Mouse (Mus musculus) urinary bladder, postnatal 36 days (tissue): Measurements from ENCODE around the gene Trim38.
A peak's percentile ranks its signal among the peaks of the same experiment; 100 is the strongest.
"Not testable (repeated sequence)": the region's sequence is repeated elsewhere in the genome, so short reads cannot be mapped to it uniquely, and the experiment has no call there.

Experiments
- DNase-seq, 2 experiments: peaks; one replicate each; pipeline ENCODE4 v3.0.0; 2022; ENCODE audit warnings: low spot score in 2 of 2, mixed read lengths in 1 of 2

The Trim38 gene

GRCm38 (mm10) chr13:23746201-23747080, 23.3 kb upstream of the Trim38 start, which contains the start of gene Hist1h2bb:
Gene Hist1h2bb, plus strand, starts transcription at chr13:23746734.
- DNase-seq: peak; percentile 61 to 65

- DNase-seq: no peak
Measured at GRCm38 (mm10) chr13:23747081-23747891, 22.4 kb upstream of the Trim38 start.

- no peak for DNase-seq
Measured at GRCm38 (mm10) chr13:23747892-23748288, 21.8 kb upstream of the Trim38 start.

GRCm38 (mm10) chr13:23749563-23750121, 20.1 kb upstream of the Trim38 start:
- no peak for DNase-seq

GRCm38 (mm10) chr13:23750839-23751477, 18.8 kb upstream of the Trim38 start, which contains the start of gene Hist1h2ab:
Gene Hist1h2ab, plus strand, starts transcription at chr13:23751126.
- not testable (repeated sequence) for DNase-seq

- DNase-seq: no peak
Measured at GRCm38 (mm10) chr13:23751478-23751956, 18.2 kb upstream of the Trim38 start.

GRCm38 (mm10) chr13:23752067-23752741, 17.5 kb upstream of the Trim38 start, which contains the start of gene Hist1h3b:
Gene Hist1h3b, plus strand, starts transcription at chr13:23752267.
- peak; percentile 80 to 84 for DNase-seq

GRCm38 (mm10) chr13:23752742-23753172, 17.0 kb upstream of the Trim38 start:
- no peak for DNase-seq

GRCm38 (mm10) chr13:23753314-23754078, 16.2 kb upstream of the Trim38 start:
- no peak for DNase-seq

- no peak for DNase-seq
Measured at GRCm38 (mm10) chr13:23755000-23755399, 14.7 kb upstream of the Trim38 start.

- peak; percentile 90 to 91 for DNase-seq
Measured at GRCm38 (mm10) chr13:23756790-23757189, 12.9 kb upstream of the Trim38 start, which contains the start of gene Hist1h4b. Gene Hist1h4b, plus strand, starts transcription at chr13:23757013.

- no peak for DNase-seq
Measured at GRCm38 (mm10) chr13:23757211-23757773, 12.4 kb upstream of the Trim38 start.

- DNase-seq: no peak
Measured at GRCm38 (mm10) chr13:23757921-23758320, 11.8 kb upstream of the Trim38 start.

- no peak for DNase-seq
Measured at GRCm38 (mm10) chr13:23759251-23759771, 10.4 kb upstream of the Trim38 start.

- no peak for DNase-seq
Measured at GRCm38 (mm10) chr13:23759916-23760239, 9.8 kb upstream of the Trim38 start.

- no peak for DNase-seq
Measured at GRCm38 (mm10) chr13:23760240-23760971, 9.3 kb upstream of the Trim38 start.

- DNase-seq: peak; percentile 96 to 98
Measured at GRCm38 (mm10) chr13:23760972-23761864, 8.5 kb upstream of the Trim38 start, which contains the start of gene Hist1h4a. Gene Hist1h4a, minus strand, starts transcription at chr13:23761230.
